Mouse (Mus musculus): ENCODE measurements around the gene Zfp955b.
"Not testable (repeated sequence)": the region's sequence is repeated elsewhere in the genome, so short reads cannot be mapped to it uniquely, and the experiment has no call there.

Zfp955b gene

DNA sequence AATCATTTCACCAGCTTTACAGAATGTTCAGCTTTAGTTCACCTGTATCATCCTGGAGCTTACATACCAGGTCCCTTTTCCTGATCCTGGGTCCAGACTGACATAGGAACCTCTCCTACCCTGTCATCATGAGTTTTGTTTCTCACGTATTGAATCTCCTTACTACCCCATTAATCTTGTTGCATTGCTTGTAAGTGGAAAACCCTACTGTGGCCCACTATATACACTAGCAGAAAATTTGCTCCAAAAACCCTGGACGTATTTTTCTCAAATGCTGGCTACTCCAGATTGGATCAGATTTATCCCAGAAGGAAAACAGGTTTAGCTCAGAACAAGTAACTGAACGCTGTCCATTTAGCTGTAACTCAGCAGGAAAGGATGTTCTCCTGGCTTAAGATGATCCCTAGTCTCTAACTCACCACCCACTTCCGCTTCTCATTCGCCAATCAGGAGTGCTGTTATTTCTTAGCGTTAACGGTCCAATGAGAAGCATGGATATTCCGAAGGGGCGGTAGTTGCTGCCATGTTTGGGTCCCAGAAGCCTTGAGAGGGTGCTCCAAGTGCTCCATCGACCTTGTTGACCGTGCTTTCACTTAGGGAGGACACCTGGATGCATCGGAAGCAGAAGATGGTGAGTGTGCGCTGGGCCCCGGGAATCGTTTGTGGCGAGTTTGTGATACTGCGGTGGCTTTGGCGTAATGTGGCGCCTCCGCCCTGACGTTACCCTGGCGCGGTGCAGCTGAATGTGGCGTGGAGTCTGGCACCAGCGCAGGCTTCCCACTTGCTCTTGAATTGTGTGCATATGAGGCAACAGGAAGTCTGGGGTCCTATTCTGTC is at the start of gene Zfp955b:
Gene Zfp955b (plus strand): TSS at position 506 of the 837 bp plus-strand sequence.
- not testable (repeated sequence) for DNase-seq (ENCODE audit: low spot score)

DNA sequence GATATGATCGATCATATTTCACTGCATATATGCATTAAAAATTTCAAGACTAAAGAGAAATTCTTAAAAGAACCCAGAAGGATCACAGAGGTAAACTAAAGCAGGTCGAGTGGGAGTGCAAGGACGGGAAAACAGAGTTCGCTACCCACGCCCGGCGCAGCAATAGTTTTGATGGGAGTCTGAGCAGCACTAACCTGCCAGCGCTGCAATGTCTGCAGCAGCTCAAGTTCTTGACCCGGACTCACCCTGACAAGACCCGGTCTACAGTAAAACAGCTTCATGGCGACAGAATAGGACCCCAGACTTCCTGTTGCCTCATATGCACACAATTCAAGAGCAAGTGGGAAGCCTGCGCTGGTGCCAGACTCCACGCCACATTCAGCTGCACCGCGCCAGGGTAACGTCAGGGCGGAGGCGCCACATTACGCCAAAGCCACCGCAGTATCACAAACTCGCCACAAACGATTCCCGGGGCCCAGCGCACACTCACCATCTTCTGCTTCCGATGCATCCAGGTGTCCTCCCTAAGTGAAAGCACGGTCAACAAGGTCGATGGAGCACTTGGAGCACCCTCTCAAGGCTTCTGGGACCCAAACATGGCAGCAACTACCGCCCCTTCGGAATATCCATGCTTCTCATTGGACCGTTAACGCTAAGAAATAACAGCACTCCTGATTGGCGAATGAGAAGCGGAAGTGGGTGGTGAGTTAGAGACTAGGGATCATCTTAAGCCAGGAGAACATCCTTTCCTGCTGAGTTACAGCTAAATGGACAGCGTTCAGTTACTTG is 34.6 kb upstream of the Zfp955b start, which contains the start of gene Zfp955a:
Gene Zfp955a (minus strand): TSS at position 616 of the 789 bp plus-strand sequence.
- not testable (repeated sequence) for DNase-seq (ENCODE audit: low spot score)

GRCm38 (mm10) chr17:33255319-33255657 is 34.1 kb upstream of the Zfp955b start:
- not testable (repeated sequence) for DNase-seq (ENCODE audit: low spot score)

DNA sequence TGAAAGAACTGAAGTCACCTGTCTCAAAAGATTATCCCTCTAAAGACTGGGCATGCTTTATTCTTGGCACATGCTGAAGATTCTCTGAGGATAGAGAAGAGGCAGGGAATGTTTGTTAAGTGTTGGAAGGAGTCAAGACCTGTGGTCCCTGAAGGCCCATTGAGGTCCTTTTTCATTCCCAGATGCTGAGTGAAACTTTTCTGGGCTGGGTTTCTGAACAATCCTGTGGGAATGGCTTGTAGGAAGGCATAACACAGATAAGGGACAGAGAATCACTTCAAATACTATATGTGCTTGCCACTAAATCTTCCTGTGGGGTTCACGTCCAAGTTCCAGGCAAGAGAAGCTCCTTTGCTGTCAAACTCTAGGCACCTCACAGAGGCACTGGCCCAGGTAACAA is 25.0 kb upstream of the Zfp955b start, which contains the start of gene Olfr63:
Gene Olfr63 (plus strand): TSS at position 301 of the 400 bp plus-strand sequence.
- DNase-seq (ENCODE audit: low spot score) = no peak

DNA sequence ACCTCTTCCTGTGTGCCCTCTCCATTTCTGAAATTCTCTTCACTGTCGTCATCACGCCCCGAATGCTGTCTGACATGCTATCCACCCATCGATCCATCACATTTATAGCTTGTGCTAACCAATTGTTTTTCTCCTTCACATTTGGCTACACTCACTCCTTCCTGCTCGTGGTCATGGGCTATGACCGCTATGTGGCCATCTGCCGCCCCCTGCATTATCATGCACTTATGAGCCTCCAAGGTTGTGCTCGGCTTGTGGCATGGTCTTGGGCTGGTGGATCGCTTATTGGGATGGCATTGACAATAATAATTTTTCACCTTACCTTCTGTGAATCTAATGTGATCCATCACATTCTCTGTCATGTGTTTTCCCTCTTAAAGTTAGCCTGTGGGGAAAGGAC is 20.4 kb upstream of the Zfp955b start:
- DNase-seq (ENCODE audit: low spot score) = no peak

DNA sequence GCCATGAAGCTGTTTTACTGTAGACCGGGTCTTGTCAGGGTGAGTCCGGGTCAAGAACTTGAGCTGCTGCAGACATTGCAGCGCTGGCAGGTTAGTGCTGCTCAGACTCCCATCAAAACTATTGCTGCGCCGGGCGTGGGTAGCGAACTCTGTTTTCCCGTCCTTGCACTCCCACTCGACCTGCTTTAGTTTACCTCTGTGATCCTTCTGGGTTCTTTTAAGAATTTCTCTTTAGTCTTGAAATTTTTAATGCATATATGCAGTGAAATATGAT is 469 bp downstream of the Zfp955b start:
- not testable (repeated sequence) for DNase-seq (ENCODE audit: low spot score)

DNA sequence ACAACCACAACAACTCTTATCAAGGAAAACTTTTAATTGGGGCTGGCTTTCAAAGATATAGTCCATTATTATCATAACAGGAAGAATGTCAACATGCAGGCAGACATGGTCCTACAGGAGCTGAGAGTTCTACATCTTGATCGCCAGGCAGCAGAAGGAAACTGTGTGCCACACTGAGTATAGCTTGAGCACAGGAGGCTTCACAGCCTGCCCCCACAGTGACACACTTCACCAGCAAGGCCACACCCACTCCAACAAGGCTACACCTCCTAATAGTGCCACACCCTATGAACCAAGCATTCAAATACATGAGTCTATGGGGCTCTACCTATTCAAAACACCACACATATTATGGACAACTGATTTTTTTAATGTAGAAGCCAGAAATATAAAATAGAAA is 63.6 kb downstream of the Zfp955b start:
- no peak for DNase-seq (ENCODE audit: low spot score)
